Mouse (Mus musculus): ENCODE measurements around the gene Zfp131. TPM values are rescaled to one million over a fixed set of nuclear protein-coding genes. Genes with fewer than 3 reads are reported as not detected.

Gene Zfp131
- total and polyA plus RNA-seq, 2 experiments, result 3.1 to 7.9 TPM

GRCm38 (mm10) chr13:119817579-119818206, 27.0 kb upstream of the Zfp131 start:
- Histone ChIP-seq H3K36me3 (ENCODE audit: control insufficient read depth, insufficient read depth, low read length) (no peaks in the 10 kb centered on the region), H3K4me3 (ENCODE audit: insufficient read depth, low read depth, low read length) (no peak overlapping the region), H3K27ac (replicated peaks; ENCODE audit: insufficient read depth, low read depth, low read length) (no peak overlapping the region), H3K4me1 (ENCODE audit: control insufficient read depth, insufficient read depth, low read length) (no peaks in the 10 kb centered on the region), H3K27me3 (ENCODE audit: control insufficient read depth, insufficient read depth, low read length) (no peaks in the 10 kb centered on the region), H3K9ac (ENCODE audit: low read depth, low read length) (no peak overlapping the region), H3K79me2 (ENCODE audit: control insufficient read depth, insufficient read depth, low read length) (no peaks in the 10 kb centered on the region)
- 34% methylated on average over 2 of the region's 2 CpGs for WGBS
- no peak for DNase-seq (ENCODE audit: extremely low read depth, low read depth, low spot score)
- TF ChIP-seq CTCF (IDR thresholded peaks at IDR 0.05; ENCODE audit: low read depth, low read length) (no peak), POLR2A (IDR thresholded peaks at IDR 0.05; ENCODE audit: extremely low read depth, insufficient read depth, low read length) (no peak)

- DNase-seq (ENCODE audit: extremely low read depth, low read depth, low spot score), result no peak
- Histone ChIP-seq H3K27me3 (ENCODE audit: control insufficient read depth, insufficient read depth, low read length) (no peaks in the 10 kb centered on the region), H3K9ac (ENCODE audit: low read depth, low read length) (no peak overlapping the region), H3K27ac (replicated peaks; ENCODE audit: insufficient read depth, low read depth, low read length) (no peak overlapping the region), H3K4me3 (ENCODE audit: insufficient read depth, low read depth, low read length) (no peak overlapping the region), H3K79me2 (ENCODE audit: control insufficient read depth, insufficient read depth, low read length) (no peaks in the 10 kb centered on the region), H3K4me1 (ENCODE audit: control insufficient read depth, insufficient read depth, low read length) (no peaks in the 10 kb centered on the region), H3K36me3 (ENCODE audit: control insufficient read depth, insufficient read depth, low read length) (no peaks in the 10 kb centered on the region)
- WGBS, result 55% methylated on average over 8 of the region's 8 CpGs
- TF ChIP-seq POLR2A (IDR thresholded peaks at IDR 0.05; ENCODE audit: extremely low read depth, insufficient read depth, low read length), result no peak
- no peak for TF ChIP-seq CTCF (IDR thresholded peaks at IDR 0.05; ENCODE audit: low read depth, low read length)
These were observed 26.1 kb upstream of the Zfp131 start for GRCm38 (mm10) chr13:119816798-119817197.

- H3K79me2 ChIP-seq (ENCODE audit: control insufficient read depth, insufficient read depth, low read length), result no peaks in the 10 kb centered on the region
- no peak overlapping the region for H3K27ac ChIP-seq (replicated peaks; ENCODE audit: insufficient read depth, low read depth, low read length)
- H3K36me3 ChIP-seq (ENCODE audit: control insufficient read depth, insufficient read depth, low read length), result no peaks in the 10 kb centered on the region
- H3K27me3 ChIP-seq (ENCODE audit: control insufficient read depth, insufficient read depth, low read length), result no peaks in the 10 kb centered on the region
- no peak overlapping the region for H3K4me3 ChIP-seq (ENCODE audit: insufficient read depth, low read depth, low read length)
- WGBS, result 85% methylated on average over 9 of the region's 9 CpGs
- no peaks in the 10 kb centered on the region for H3K4me1 ChIP-seq (ENCODE audit: control insufficient read depth, insufficient read depth, low read length)
- no peak overlapping the region for H3K9ac ChIP-seq (ENCODE audit: low read depth, low read length)
- no peak for TF ChIP-seq POLR2A (IDR thresholded peaks at IDR 0.05; ENCODE audit: extremely low read depth, insufficient read depth, low read length)
- no peak for TF ChIP-seq CTCF (IDR thresholded peaks at IDR 0.05; ENCODE audit: low read depth, low read length)
- DNase-seq (ENCODE audit: extremely low read depth, low read depth, low spot score), result no peak
These were observed 19.3 kb upstream of the Zfp131 start for GRCm38 (mm10) chr13:119810031-119810430.

GRCm38 (mm10) chr13:119808937-119809336, 18.2 kb upstream of the Zfp131 start:
- Histone ChIP-seq H3K9ac (ENCODE audit: low read depth, low read length) (no peak overlapping the region), H3K27ac (replicated peaks; ENCODE audit: insufficient read depth, low read depth, low read length) (no peak overlapping the region), H3K79me2 (ENCODE audit: control insufficient read depth, insufficient read depth, low read length) (no peaks in the 10 kb centered on the region), H3K4me1 (ENCODE audit: control insufficient read depth, insufficient read depth, low read length) (no peaks in the 10 kb centered on the region), H3K27me3 (ENCODE audit: control insufficient read depth, insufficient read depth, low read length) (no peaks in the 10 kb centered on the region), H3K36me3 (ENCODE audit: control insufficient read depth, insufficient read depth, low read length) (no peaks in the 10 kb centered on the region), H3K4me3 (ENCODE audit: insufficient read depth, low read depth, low read length) (no peak overlapping the region)
- DNase-seq (ENCODE audit: extremely low read depth, low read depth, low spot score), result peak; percentile 22
- WGBS, result 75% methylated on average over 2 of the region's 2 CpGs
- no peak for TF ChIP-seq CTCF (IDR thresholded peaks at IDR 0.05; ENCODE audit: low read depth, low read length)
- TF ChIP-seq POLR2A (IDR thresholded peaks at IDR 0.05; ENCODE audit: extremely low read depth, insufficient read depth, low read length), result no peak

GRCm38 (mm10) chr13:119797656-119798055, 7.0 kb upstream of the Zfp131 start:
- Histone ChIP-seq H3K79me2 (ENCODE audit: control insufficient read depth, insufficient read depth, low read length) (no peaks in the 10 kb centered on the region), H3K36me3 (ENCODE audit: control insufficient read depth, insufficient read depth, low read length) (no peaks in the 10 kb centered on the region)

GRCm38 (mm10) chr13:119792791-119793404, 2.2 kb upstream of the Zfp131 start:
- no peak for TF ChIP-seq CTCF (IDR thresholded peaks at IDR 0.05; ENCODE audit: low read depth, low read length)
- TF ChIP-seq POLR2A (IDR thresholded peaks at IDR 0.05; ENCODE audit: extremely low read depth, insufficient read depth, low read length), result no peak
- 78% methylated on average over 5 of the region's 5 CpGs for WGBS
- Histone ChIP-seq H3K79me2 (ENCODE audit: control insufficient read depth, insufficient read depth, low read length) (no peaks in the 10 kb centered on the region), H3K36me3 (ENCODE audit: control insufficient read depth, insufficient read depth, low read length) (peaks cover 4% of the 10 kb centered on the region), H3K27ac (replicated peaks; ENCODE audit: insufficient read depth, low read depth, low read length) (no peak overlapping the region), H3K4me1 (ENCODE audit: control insufficient read depth, insufficient read depth, low read length) (peaks cover 7% of the 10 kb centered on the region), H3K9ac (ENCODE audit: low read depth, low read length) (no peak overlapping the region), H3K4me3 (ENCODE audit: insufficient read depth, low read depth, low read length) (no peak overlapping the region), H3K27me3 (ENCODE audit: control insufficient read depth, insufficient read depth, low read length) (no peaks in the 10 kb centered on the region)
- DNase-seq (ENCODE audit: extremely low read depth, low read depth, low spot score), result no peak

More at GRCm38 (mm10) chr13:119797656-119798055, 7.0 kb upstream of the Zfp131 start:
- DNase-seq (ENCODE audit: extremely low read depth, low read depth, low spot score), result no peak
- Histone ChIP-seq H3K4me3 (ENCODE audit: insufficient read depth, low read depth, low read length) (no peak overlapping the region), H3K27me3 (ENCODE audit: control insufficient read depth, insufficient read depth, low read length) (no peaks in the 10 kb centered on the region), H3K9ac (ENCODE audit: low read depth, low read length) (no peak overlapping the region), H3K4me1 (ENCODE audit: control insufficient read depth, insufficient read depth, low read length) (no peaks in the 10 kb centered on the region), H3K27ac (replicated peaks; ENCODE audit: insufficient read depth, low read depth, low read length) (no peak overlapping the region)
- TF ChIP-seq CTCF (IDR thresholded peaks at IDR 0.05; ENCODE audit: low read depth, low read length) (no peak), POLR2A (IDR thresholded peaks at IDR 0.05; ENCODE audit: extremely low read depth, insufficient read depth, low read length) (no peak)
- WGBS, result 46% methylated on average over 4 of the region's 4 CpGs

All from liver, adult 2 months (tissue).